Mouse (Mus musculus): Measurements from ENCODE around the gene Maml2.

Gene Maml2

DNA sequence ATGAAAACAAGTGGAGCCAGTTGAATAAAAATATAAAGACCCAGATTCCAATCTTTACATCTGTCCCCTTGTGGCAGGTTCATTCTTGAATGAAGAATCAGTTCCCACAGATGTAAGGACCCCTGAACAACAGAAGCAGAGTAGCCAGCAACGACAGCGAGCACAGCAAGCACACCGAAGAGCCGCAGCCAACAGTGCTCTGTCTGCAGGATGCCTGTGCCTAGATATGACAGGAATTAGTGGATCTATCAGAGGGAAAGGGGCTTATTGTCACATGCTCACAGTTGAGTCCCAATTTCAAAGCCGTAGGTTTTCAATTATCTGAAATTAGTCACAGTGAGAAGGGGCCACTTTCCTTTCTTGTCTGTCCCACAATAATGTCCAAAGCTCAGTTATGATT, 238.0 kb downstream of the Maml2 start:
- peak; percentile 44 for DNase-seq (ENCODE audit: low spot score)

DNA sequence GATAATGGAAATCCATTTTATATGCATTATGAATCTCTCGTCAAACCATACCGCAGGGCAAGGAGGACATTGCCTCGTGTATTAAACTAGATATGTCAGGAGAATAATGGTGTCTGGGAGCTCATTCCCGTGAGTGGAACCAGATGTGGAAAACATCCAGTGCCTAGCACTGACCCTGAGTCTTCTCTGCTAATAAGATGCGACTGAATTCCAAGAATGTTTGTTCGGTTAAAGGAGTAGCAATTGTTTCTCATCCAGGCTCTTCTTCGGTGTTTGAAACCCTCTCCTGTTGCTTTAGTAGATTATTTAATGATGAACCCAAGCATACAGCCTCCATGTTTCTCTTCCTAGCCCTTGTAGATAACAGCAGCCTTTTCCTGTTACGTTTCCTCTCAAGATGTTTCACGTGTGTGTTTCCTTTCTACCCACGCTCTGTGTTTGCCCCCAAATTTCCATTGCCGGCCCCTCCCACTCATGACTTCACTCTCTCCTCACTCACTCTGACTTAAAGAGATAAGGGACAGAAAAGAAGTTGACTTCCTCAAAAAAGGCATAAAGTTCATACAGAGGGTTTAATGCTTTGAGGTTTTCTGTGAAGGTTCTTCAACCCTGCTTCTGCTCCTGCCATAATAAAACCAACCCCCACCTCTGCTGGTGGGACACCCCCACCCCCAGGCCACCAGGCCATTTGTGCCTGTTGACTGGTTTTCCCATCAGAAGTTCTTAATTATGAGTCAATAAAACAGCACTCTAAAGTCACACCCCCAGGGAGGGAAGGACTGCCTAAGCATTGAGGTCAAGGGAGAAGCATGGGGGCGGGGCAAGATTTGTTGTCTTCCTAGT, 238.9 kb downstream of the Maml2 start:
- peak; percentile 76 for DNase-seq (ENCODE audit: low spot score)

DNA sequence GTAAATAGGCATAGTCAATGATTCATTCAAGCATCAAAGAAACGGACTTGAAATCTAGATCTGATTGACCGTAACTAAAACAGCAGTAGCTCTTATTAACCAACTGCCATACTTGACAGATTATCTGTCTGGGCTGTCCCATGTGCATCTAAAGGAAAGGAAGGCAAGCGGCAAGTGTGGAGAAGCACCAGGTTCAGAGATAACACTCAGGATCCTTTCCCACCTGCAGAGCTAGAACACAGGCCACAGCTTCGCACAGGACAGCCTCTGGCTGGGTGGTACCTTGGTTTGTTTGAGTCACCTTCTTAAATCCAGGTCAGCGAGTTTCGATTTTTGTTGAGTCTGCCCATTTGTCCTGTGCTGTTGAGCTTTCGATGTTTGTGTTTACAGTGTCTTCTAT, 240.4 kb downstream of the Maml2 start:
- DNase-seq (ENCODE audit: low spot score): no peak

DNA sequence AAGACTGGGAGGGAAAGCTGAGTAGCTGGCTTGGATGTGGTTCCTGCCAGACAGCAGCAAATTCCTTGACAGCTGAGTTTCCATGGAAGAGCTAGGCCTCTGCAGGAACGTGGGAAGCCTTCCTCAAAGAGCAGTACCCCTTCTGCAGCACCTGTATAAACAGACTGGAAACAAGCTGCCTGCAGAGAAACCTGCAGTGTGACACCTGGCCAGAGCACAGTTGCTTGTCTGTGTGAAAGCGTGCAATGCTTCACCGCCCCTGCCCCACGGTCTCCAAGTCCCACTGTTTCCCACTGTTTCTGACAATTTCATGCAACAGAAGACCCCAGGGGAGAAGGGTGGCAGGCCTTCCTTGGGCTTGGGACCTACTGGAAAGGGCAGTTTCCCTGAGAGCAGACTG, 241.8 kb downstream of the Maml2 start:
- peak; percentile 52 for DNase-seq (ENCODE audit: low spot score)

DNA sequence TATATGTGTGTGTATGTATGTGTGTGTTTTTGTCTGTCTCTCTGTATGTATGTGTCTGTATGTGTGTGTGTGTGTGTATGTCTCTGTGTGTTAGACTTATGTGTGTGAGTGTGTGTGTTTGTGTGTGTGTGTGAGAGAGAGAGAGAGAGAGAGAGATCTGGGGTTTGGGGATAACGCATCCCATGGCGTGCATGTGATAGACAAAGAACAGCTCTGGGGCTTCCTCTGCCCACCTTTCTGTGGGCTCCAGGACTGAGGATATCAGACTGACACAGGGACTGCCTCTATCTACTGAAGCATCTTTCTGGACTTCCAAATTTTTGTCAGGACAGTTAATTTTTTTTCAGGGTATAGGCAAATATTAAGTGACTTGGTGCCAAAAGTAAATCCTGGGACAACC, 242.5 kb downstream of the Maml2 start:
- DNase-seq (ENCODE audit: low spot score): no peak

DNA sequence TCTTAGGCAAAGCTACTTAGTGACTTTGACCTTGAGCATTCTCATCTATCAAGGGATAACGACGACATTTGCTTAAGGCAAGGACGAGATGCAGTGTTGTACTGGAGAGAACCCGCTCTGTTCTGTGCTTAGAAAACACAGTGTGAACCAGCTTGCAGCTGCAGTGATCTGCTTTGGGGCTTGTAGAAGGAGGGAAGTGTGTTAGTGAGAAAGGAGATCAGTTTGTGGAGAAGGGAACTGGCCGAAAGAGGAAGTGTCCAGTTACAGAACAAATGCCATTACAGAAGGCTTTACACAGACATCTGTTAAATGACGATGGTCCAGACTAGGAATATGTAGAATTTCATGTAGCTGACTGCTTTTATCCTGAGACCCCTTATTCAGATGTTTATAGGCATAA, 243.0 kb downstream of the Maml2 start:
- DNase-seq (ENCODE audit: low spot score): peak; percentile 27

DNA sequence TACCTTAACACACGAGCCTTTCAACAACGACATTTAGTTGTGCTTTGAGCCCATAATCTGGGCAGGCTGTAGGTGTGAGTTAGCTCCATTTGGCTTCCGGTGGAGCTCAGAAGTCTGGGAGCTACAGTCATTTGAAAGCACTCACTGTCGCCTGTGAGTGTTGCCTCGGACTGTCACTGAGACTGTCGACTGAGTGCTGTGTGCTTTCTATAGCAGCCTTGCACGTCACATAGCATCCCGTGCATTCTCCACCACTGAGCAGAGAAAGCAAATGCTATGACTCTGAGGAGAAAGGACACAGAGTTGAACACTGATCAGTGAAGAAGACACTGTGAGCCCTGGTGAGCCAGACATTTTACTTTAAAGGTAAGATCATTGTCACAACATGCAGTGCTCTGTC, 245.4 kb downstream of the Maml2 start:
- DNase-seq (ENCODE audit: low spot score): no peak

DNA sequence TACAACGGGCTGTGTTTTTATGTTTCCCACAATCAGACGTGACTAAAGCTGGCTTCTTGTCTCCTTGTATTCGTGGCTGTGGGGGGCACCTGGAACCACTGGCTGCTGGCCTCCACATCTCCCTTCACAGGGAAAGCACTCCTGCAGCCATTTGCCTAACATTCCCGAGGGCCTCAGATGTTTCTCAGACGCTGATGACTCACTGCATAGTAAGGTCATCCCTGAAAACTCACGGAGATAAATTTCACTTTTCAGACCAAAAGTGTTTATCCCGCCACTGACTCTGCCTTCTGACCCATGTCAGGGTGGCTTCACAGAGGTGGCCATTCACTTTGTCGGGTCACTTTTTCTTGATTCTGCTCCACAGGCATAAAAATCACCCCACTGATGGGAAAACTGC, 246.4 kb downstream of the Maml2 start:
- no peak for DNase-seq (ENCODE audit: low spot score)

DNA sequence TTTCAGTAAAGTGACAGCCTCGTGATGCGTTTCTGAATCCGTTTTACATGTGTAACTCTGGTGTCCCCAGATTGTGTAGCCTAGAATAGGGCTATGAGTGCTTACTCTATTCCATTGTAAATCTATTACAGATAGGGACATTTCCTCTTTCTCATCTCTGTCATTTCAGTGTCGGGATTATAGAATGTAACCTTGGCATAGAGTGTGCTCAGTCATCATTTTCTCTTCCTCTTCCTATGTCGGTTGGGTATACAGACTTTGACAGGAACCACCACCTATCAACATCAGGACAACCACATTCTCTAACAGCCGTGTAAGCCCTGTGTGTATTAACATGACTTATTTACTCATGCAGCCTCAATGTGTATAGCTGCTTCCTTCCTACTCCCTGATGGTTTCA, 248.0 kb downstream of the Maml2 start:
- no peak for DNase-seq (ENCODE audit: low spot score)

DNA sequence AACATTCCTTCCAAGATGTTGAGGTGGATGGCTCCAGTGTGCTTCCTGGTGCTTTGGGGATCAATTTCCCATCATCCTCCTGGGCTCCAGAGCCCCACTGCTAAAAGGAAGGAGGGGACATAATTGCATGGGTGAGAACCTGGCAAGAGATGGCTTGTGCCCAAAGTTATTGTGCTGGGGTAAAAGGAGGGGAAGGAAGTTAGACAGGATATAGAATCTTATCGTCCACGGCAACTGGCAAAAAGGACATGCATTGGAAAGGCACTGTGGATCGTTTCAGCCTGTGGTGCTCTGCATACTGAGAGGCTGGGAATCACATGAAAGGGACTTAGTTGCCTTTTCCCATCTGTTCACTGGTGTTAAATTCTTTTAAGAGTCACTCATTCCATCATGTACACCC, 252.2 kb downstream of the Maml2 start:
- no peak for DNase-seq (ENCODE audit: low spot score)

DNA sequence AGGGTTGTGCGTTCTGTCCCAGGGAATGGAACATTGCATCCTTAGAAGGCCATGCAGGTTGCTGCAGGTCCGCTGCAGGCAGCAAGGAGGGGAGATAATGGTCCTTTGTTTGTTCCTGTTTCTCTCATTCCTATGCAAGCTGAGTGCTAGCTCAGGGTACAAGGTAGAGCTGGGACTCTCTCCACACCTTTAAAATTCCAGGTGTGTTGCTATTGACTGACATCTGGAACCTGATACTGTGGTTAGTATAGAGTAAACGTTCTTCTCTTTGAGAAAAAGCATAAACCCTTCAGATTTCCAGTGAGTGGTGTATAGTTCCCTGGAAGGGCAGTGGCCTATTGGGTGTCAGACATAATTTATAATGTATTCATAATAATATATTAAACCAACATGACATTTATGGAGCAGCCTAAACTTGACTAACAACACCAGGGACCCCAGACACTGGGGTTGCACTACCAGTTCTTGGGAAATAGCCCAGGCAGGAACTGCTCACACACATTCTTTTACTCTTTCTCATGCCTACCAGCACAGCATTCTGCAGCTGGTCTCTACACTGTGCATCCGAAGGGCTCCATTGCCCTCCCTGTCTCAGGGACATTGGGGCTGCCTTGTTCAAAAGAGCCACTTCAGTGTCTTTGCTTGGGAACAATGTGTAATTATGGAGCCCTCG, 254.8 kb downstream of the Maml2 start:
- no peak for DNase-seq (ENCODE audit: low spot score)

DNA sequence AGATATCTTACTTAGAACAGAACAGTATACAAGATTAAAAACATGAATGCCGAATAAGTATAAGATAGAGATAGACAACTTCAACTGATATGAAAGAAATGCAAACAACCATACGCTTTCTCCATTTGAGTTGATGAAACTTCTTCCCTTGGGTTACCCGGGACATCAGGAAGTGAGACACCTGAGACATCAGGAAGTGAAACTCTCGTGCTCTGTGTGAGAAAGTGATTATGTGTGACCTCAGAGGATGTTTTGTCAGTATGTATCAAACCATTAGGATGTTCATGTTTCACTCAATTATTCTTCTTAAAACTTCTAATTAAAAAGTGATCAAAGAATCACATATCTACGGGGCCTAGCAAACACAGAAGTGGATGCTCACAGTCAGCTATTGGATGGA, 257.0 kb downstream of the Maml2 start:
- DNase-seq (ENCODE audit: low spot score): no peak

DNA sequence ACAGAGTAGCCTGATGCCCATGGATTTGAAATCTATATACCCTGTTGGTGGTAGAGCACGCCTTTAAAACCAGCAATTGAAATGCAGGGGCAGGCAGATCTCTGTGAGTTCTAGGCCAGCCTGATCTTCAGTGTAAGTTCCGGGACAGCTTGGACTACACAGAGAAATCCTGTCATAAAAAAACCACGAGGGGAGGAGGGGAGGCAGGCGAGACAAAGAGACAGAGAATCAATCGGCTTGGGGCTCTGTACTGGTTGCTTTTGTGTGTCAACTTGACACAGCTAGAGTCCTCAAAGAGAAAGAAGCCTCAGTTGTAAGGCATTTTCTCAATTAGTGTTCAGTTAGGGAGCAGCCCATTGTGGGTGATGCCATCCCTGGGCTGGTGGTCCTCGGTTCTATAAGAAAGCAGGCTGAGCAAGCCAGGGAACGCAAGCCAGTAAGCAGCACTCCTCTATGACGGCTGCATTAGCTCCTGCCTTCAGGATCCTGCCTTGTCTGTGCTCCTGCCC, 258.3 kb downstream of the Maml2 start:
- DNase-seq (ENCODE audit: low spot score): no peak

DNA sequence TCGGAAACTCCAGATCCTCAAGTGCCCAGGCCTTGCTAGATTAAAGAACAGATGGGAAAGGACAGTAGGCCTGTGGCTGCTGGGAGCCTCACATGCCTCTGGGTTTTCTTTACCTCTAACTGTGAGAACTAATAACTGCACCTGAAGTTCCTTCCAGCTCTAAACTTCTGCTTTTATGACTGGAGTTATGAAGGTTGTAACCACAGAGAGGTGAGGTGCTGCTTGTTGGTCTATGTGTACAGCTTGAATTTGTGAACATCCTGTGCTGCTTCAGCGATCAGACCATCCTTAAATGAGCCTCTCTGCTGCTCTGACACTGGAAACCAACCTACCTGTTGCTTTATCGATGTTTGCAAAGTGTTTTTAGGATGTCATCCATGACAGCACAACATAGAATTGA, 258.9 kb downstream of the Maml2 start:
- no peak for DNase-seq (ENCODE audit: low spot score)

DNA sequence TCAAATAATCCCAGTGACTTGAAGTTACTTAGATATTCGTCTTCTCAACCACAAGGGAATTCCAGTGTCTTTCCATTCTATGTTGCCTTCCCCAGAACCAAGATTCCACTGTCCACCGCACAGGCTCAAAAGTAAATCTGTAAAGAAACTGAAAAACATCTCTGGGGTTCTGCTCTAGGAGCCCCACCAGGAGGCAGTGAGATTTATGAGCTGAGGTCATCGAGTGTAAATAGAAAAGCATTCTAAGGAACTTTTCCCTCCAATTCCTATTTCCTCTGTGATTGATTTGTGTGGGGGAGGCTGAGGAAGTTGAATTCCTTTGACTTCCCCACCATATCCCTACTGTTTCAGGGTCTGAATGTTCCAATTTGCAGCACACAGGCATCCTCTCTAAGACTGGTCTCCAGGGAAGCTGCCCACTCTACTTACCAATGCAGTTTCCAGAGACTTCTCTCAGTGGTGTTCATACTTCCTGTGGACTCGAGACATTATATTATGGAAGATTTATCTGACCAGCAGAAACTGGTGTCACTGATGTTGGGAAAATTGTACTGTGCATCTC, 261.1 kb downstream of the Maml2 start:
- DNase-seq (ENCODE audit: low spot score): no peak

DNA sequence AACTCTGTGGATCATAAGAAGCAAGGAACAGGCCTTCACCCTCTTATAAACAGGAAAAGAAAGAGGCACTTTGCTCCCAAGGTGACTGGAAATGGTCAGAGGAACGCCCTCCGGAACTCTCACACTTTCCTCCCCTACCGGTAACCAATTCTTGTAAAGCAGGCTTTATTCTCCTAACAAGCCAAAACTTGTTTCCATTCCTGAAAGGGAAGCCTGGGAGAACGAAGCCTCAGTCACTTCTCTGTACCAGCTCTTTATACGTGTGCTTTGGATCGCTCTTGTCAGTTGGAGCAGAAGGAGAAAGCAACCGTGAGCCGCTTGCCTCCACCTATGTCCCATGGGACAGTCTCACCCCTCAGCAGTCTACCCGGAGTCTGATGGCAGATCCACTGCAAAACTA, 262.9 kb downstream of the Maml2 start:
- DNase-seq (ENCODE audit: low spot score): no peak

DNA sequence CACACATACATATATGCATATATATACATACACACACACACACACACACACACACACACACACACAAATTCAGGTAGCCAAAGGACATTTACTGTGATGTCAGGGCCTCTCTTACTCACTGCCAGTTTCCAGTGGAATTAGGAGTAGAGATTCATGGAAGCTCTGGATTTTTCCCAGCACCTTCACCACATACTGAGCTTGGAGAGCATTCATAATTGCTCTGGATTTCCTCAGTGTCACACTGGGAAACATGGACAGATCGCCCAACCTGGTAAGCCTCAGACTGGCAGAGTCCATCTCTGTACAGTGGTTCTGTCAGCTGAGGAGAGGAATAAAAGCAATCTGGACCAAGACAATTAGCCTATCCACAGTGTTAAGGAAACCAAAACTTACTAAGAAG, 263.6 kb downstream of the Maml2 start:
- no peak for DNase-seq (ENCODE audit: low spot score)

DNA sequence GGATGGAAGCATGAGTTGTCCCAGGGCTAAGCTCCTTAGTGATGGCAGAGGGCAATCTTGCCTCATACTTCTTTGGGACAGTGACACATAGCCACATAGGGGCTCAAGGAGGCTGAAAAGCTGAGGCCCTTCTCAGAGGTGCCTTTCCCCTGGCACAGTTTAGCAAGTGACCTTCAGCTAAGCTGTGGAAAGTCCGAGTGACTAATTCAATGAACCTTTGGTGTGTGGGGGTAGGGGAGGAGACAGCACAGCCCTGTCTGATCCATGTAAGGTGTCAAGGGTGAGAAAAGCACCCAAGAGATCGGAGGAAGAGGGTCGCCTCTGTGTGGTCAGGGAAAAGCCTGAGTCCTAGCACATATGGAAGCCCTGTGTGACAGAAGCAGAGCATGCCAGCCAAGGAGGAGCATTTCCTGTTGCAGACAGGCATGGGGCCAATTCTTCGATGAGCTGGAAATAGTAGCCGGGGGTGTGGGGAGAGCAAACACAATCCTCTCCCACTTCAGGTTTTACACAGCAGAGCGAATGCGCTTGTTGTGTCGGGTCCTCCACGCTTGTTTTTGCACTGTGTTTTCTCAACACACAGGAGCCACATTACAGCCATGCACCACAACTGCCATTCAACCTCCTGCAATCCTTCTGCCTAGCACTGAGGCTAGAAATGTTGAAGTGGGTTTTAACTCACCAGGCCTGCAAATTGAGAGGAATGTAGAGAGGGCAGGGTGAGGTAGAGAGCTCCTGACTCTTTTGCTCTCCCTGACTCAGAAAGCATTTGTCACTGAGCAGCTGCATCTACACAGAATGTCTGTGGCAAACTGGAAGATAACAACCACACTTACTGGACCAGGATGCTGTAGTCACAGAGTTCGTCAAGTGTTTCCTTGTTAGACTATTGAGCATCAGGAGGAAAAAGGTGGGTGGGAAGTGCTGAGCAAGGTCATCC, 266.0 kb downstream of the Maml2 start:
- no peak for DNase-seq (ENCODE audit: low spot score)

DNA sequence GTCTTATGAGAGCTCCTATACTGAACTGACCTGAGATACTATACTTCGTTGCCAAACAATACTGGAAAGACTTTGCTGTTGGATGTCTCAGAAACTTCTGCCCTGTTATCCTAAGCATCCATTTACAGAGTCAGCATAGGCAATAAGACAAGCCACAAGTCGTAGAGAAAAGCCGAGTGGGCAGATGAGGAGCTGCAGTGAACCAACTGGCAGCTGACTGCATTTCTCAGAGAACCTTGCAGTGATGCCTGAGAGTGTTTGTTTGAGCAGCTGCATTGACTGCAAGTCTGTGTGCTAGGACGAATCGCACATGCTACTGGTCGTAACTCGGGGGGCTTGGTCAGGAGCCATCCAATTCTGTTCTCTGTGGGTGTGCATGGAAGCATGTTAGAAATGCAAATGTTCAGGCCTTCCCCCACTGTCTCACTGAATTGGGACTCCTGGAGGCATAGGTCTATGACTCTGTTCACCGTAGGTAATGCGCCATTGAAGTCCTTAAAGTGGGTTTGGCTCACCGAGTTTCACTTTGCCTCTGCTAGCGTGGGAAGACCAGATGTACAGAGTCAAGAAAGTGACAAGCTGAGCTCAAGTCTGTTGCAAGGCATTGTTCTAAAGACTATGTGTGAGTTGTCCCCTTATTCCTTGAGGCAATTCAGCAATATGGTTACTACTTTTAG, 267.7 kb downstream of the Maml2 start:
- no peak for DNase-seq (ENCODE audit: low spot score)

DNA sequence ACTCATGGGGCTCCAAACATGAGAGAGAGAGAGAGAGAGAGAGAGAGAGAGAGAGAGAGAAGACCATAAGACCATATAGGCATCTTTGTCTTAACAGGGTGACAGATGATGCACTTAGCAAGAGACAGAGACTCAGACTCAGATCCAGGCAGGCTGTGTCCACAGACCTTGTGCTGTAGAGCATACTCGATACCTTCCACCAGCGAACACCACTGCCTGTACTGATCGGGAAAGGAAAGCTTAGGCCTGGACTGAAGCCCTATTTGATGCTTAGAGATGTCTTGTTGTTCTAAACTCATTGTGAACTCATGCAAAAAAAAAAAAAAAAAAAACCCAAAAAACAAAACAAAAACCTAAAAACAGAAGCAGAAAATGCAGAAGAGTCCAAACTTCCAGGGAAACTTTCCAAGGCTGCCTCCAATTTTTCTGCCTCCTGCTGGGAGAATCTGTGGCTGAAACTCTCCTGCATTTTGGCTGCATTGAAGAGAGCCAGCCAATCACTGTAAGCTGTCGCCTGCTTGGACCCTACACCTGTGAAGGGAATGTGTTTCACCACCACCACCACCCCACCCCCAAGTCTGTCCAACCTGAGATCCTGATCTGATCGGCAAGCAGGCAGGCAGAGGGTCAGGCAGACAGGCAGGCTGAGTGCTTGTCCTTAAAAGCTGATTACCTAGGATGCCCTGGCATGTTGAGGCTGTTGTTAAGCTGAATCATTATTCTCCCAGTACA, 268.6 kb downstream of the Maml2 start:
- no peak for DNase-seq (ENCODE audit: low spot score)

DNA sequence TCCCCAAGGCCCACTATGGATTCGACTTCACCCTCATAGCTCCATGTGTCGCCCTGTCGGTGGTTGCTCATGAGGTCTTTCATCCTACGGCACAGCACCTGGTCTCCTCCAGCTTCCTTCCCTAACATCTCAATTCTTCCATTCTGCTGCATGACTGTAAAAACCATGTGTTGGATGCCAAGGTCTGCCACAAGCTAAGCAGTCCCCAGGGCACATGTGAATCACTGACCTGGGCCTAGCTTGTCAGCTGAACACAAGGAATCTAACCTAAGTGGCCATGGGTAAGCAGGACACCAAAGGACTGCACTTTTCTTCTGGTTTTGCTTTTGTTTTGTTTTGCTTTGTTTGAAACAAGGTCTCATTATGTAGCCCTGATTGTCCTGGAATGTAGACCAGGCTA, 271.3 kb downstream of the Maml2 start:
- DNase-seq (ENCODE audit: low spot score): no peak

Measured in embryo, embryonic 10 days (tissue).